Mouse (Mus musculus) myocyte (in vitro differentiated cells): ENCODE data around the gene Rbfox1. TPM values are rescaled to one million over a fixed set of nuclear protein-coding genes. Genes with fewer than 3 reads are reported as not detected.

Experiments
- H3K27me3 ChIP-seq: one replicate; pipeline ENCODE4 v1.6.1; 2011; ENCODE audit not compliant: control insufficient read depth, insufficient read depth, insufficient read length
- H3K36me3 ChIP-seq: one replicate; pipeline ENCODE4 v1.6.1; 2011; ENCODE audit not compliant: control insufficient read depth, insufficient read depth
- H3K4me2 ChIP-seq: one replicate; pipeline ENCODE4 v1.6.1; 2011; ENCODE audit warnings: low read depth, control low read depth
- H3K4me3 ChIP-seq: one replicate; pipeline ENCODE4 v1.5.1; 2011; ENCODE audit warnings: mild to moderate bottlenecking, control low read depth, moderate library complexity
- H3K79me2 ChIP-seq: one replicate; pipeline ENCODE4 v1.6.1; 2011; ENCODE audit not compliant: control insufficient read depth, insufficient read depth
- H3ac ChIP-seq: one replicate; pipeline ENCODE4 v1.6.1; 2011; ENCODE audit not compliant: control insufficient read depth, insufficient read length
- CEBPB ChIP-seq: IDR thresholded peaks from 2 replicates; pipeline ENCODE4 v1.6.1; 2011; ENCODE audit warnings: mild to moderate bottlenecking, moderate library complexity; ENCODE audit not compliant: poor library complexity, insufficient read depth, severe bottlenecking
- E2F4 ChIP-seq: IDR thresholded peaks from one replicate; pipeline ENCODE4 v1.6.1; 2011; ENCODE audit warnings: mild to moderate bottlenecking, control low read depth, moderate library complexity; ENCODE audit not compliant: insufficient read depth
- MAX ChIP-seq: IDR thresholded peaks from one replicate; pipeline ENCODE4 v1.6.1; 2011; ENCODE audit warnings: low read depth, mild to moderate bottlenecking, control low read depth
- MYOD1 ChIP-seq, 3 experiments: IDR thresholded peaks; one replicate each; pipeline ENCODE4 v1.6.1; 2011; ENCODE audit warnings: control low read depth in 2 of 3, low read depth in 2 of 3, mild to moderate bottlenecking in 2 of 3, moderate library complexity in 1 of 3; ENCODE audit not compliant: insufficient read length in 2 of 3, control insufficient read depth in 1 of 3
- MYOG ChIP-seq, 3 experiments: IDR thresholded peaks; one replicate each; pipeline ENCODE4 v1.6.1; 2011; ENCODE audit warnings: control low read depth in 2 of 3, low read depth in 2 of 3, mild to moderate bottlenecking in 2 of 3; ENCODE audit not compliant: insufficient read length in 2 of 3, control insufficient read depth in 1 of 3, insufficient read depth in 1 of 3
- POLR2A ChIP-seq: IDR thresholded peaks from one replicate; pipeline ENCODE4 v1.6.1; 2011; ENCODE audit warnings: low read depth, mild to moderate bottlenecking, control low read depth, moderate library complexity; ENCODE audit not compliant: insufficient read length
- POLR2AphosphoS2 ChIP-seq: IDR thresholded peaks from one replicate; pipeline ENCODE4 v1.6.1; 2011; ENCODE audit warnings: low read depth, control low read depth; ENCODE audit not compliant: insufficient read length
- REST ChIP-seq: IDR thresholded peaks from one replicate; pipeline ENCODE4 v1.6.1; 2011; ENCODE audit warnings: mild to moderate bottlenecking, control low read depth, moderate library complexity; ENCODE audit not compliant: insufficient read depth, insufficient read length
- SRF ChIP-seq: IDR thresholded peaks from one replicate; pipeline ENCODE4 v1.6.1; 2011; ENCODE audit warnings: low read depth; ENCODE audit not compliant: control insufficient read depth, insufficient read length
- TCF12 ChIP-seq: IDR thresholded peaks from one replicate; pipeline ENCODE4 v1.6.1; 2011; ENCODE audit warnings: mild to moderate bottlenecking, control low read depth; ENCODE audit not compliant: poor library complexity, insufficient read depth, severe bottlenecking
- TCF3 ChIP-seq: IDR thresholded peaks from one replicate; pipeline ENCODE4 v1.6.1; 2011; ENCODE audit warnings: low read depth, control low read depth; ENCODE audit not compliant: insufficient read length
- USF1 ChIP-seq: IDR thresholded peaks from one replicate; pipeline ENCODE4 v1.6.1; 2011; ENCODE audit warnings: low read depth, mild to moderate bottlenecking, control low read depth, moderate library complexity
- polyA plus RNA-seq: library from polyadenylated mRNA; unstranded; fragments of >200 nt; fragmentation: generic; extraction: Trizol; gene quantifications from one replicate; pipeline ENCODE4 v1.2.1, GENCODE M21; 2012; ENCODE audit warnings: missing spikeins

Rbfox1 gene
- polyA plus RNA-seq, 1 experiment: 8.3 TPM

- Histone ChIP-seq H3K4me3 (no peak overlapping the region), H3K36me3 (no peaks in the 10 kb centered on the region), H3ac (no peak overlapping the region), H3K79me2 (no peaks in the 10 kb centered on the region), H3K4me2 (no peak overlapping the region), H3K27me3 (no peaks in the 10 kb centered on the region)
- no peak for TF ChIP-seq MAX
- no peak for TF ChIP-seq MYOG (IDR thresholded peaks at IDR 0.05; ENCODE audit: control insufficient read depth in 1 of 3, insufficient read depth in 1 of 3, insufficient read length in 2 of 3, low read depth in 2 of 3)
- TF ChIP-seq REST: no peak
- TF ChIP-seq POLR2A: no peak
- no peak for TF ChIP-seq SRF
- no peak for TF ChIP-seq USF1
- no peak for TF ChIP-seq POLR2AphosphoS2
These were observed 801.1 kb downstream of the Rbfox1 start for GRCm38 (mm10) chr16:6686076-6686757.

DNA sequence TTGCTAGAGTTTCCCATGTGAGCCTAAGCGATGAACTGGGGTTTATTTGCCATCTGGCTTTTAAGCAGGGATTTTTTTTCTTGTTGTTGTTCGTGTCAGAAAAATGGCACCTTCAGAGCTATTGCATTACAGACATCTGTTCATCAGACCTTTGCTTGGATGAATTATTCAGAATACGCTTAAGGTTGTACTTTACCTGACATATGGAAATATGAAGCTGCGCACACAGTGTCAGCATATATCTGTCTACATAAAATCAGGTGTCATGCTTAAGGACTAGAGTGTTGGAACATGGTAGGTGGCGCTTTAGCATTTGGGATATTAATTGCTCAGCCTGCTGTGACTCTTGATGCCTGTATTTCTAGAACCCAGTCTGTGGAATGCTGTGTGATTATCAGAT is 819.7 kb downstream of the Rbfox1 start:
- H3K4me2 ChIP-seq: no peak overlapping the region
- TF ChIP-seq E2F4 (no peak), TCF3 (no peak), REST (no peak), USF1 (no peak), POLR2A (no peak), MAX (no peak), SRF (no peak), POLR2AphosphoS2 (no peak), MYOD1 (IDR thresholded peaks at IDR 0.05; ENCODE audit: control insufficient read depth in 1 of 3, insufficient read length in 2 of 3, low read depth in 2 of 3) (no peak), TCF12 (no peak)
- H3ac ChIP-seq: no peak overlapping the region

DNA sequence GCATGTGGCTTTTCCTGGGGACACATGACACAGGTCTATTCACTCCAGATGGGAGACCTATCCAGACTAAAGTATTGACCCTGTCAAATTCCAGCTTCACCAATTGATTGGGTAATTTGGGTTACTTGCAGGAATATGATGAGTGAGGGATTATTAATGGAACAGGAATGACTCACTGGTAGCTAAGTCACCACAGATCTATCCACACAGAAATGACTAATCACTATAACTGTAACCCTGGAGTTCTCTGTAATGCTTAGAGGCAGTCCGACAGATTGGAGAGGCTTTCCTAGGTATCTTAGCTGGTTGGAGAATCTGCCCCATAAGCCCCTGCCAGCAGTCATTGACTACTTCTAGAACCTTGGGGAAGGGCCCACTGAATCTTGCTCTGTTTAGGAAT is 827.2 kb downstream of the Rbfox1 start:
- H3ac ChIP-seq: no peak overlapping the region
- no peak for TF ChIP-seq E2F4
- no peak for TF ChIP-seq TCF3
- no peak for TF ChIP-seq USF1
- TF ChIP-seq TCF12: no peak
- TF ChIP-seq MYOG (IDR thresholded peaks at IDR 0.05; ENCODE audit: control insufficient read depth in 1 of 3, insufficient read depth in 1 of 3, insufficient read length in 2 of 3, low read depth in 2 of 3): no peak
- no peak for TF ChIP-seq POLR2AphosphoS2
- no peak for TF ChIP-seq MYOD1 (IDR thresholded peaks at IDR 0.05; ENCODE audit: control insufficient read depth in 1 of 3, insufficient read length in 2 of 3, low read depth in 2 of 3)
- TF ChIP-seq REST: no peak
- TF ChIP-seq MAX: no peak
- no peak for TF ChIP-seq POLR2A
- no peaks in the 10 kb centered on the region for H3K79me2 ChIP-seq
- H3K4me3 ChIP-seq: no peak overlapping the region
- no peak overlapping the region for H3K4me2 ChIP-seq
- H3K36me3 ChIP-seq: no peaks in the 10 kb centered on the region
- no peaks in the 10 kb centered on the region for H3K27me3 ChIP-seq

More for the DNA sequence above, 819.7 kb downstream of the Rbfox1 start:
- H3K36me3 ChIP-seq: no peaks in the 10 kb centered on the region
- no peak overlapping the region for H3K4me3 ChIP-seq
- H3K79me2 ChIP-seq: no peaks in the 10 kb centered on the region
- H3K27me3 ChIP-seq: no peaks in the 10 kb centered on the region

DNA sequence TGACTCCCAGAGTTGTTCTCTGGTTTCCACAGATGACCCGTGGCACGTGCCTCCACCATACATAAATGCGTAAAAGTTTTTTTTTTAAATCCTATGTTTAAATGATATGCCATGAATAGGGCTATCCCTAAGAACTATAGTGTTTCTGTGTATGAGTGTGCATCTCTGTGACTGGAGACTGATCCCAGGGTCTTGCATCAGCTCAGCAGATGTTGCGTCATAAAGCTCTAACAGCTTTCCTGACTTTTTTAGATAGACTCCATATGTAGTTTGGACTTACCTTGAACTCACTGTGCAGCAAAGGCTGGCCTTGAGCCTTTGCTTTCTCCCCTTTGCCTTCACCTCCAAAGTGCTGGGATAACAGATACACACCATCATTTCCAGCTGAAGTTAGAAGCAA is 830.1 kb downstream of the Rbfox1 start:
- H3K79me2 ChIP-seq: no peaks in the 10 kb centered on the region
- H3K4me3 ChIP-seq: no peak overlapping the region
- TF ChIP-seq REST (no peak), CEBPB (peak; percentile 96), MYOD1 (IDR thresholded peaks at IDR 0.05; ENCODE audit: control insufficient read depth in 1 of 3, insufficient read length in 2 of 3, low read depth in 2 of 3) (no peak), E2F4 (no peak)
- H3K36me3 ChIP-seq: no peaks in the 10 kb centered on the region
- H3K27me3 ChIP-seq: no peaks in the 10 kb centered on the region
- no peak overlapping the region for H3ac ChIP-seq
- H3K4me2 ChIP-seq: no peak overlapping the region

DNA sequence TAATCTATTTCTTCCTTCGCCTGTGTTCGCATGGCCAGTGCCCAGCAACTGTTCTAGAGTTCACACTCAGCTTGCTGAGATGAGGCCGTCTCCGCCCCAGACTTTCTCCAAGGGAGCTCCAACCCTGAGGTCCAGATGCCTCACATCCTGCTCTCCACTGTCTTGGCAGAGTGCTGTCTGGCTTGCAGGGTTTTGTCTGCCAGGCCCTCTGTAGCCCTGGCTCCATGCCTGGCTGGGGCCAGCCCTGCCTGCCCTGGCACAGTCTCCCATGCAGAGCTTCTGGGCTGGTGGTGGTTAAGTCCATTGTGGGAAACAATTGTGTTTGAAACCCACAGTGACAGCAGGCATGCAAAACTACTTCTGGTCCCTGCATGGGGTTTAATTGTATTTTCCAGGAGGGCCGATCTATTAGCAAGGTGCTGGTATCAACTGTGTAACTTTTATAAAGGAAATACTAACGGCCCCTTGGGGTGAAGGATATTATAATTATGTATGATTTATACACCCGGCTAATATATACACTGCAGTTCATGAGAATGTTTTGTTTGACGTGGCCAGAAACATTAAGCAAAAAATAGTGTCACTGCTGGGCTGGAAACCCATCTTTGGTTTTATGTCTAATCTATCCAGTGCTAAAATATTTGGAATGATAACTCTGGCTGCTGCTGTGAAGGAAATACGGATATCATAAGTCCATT is 831.2 kb downstream of the Rbfox1 start:
- Histone ChIP-seq H3K36me3 (no peaks in the 10 kb centered on the region), H3K27me3 (no peaks in the 10 kb centered on the region), H3ac (no peak overlapping the region), H3K4me2 (no peak overlapping the region), H3K79me2 (no peaks in the 10 kb centered on the region), H3K4me3 (no peak overlapping the region)
- TF ChIP-seq POLR2AphosphoS2: no peak
- TF ChIP-seq CEBPB: no peak
- TF ChIP-seq TCF12: no peak
- TF ChIP-seq MYOG (IDR thresholded peaks at IDR 0.05; ENCODE audit: control insufficient read depth in 1 of 3, insufficient read depth in 1 of 3, insufficient read length in 2 of 3, low read depth in 2 of 3): no peak
- TF ChIP-seq REST: no peak
- no peak for TF ChIP-seq MAX
- no peak for TF ChIP-seq E2F4
- no peak for TF ChIP-seq SRF
- TF ChIP-seq USF1: no peak
- no peak for TF ChIP-seq POLR2A
- TF ChIP-seq TCF3: no peak
- TF ChIP-seq MYOD1 (IDR thresholded peaks at IDR 0.05; ENCODE audit: control insufficient read depth in 1 of 3, insufficient read length in 2 of 3, low read depth in 2 of 3): no peak
